Mouse (Mus musculus) gastrocnemius, postnatal 10 days (tissue): ENCODE results near the gene Pi4ka. TPM values are rescaled to one million over a fixed set of nuclear protein-coding genes. Genes with fewer than 3 reads are reported as not detected.
"Not testable (repeated sequence)": the region's sequence is repeated elsewhere in the genome, so short reads cannot be mapped to it uniquely, and the experiment has no call there.

Experiments used
- DNase-seq: peaks from one replicate; pipeline ENCODE4 v3.0.0; 2021; ENCODE audit warnings: mixed read lengths
- total RNA-seq, 2 experiments: library from RNA; stranded (reverse); gene quantifications; 2 replicates each; pipeline ENCODE4 v1.2.3; 2021

The Pi4ka gene
- total RNA-seq, 2 experiments from 2014 or later = 19.5 to 23.9 TPM

- peak; percentile 90 for DNase-seq
Observed at GRCm38 (mm10) chr16:17232794-17233701, 173.1 kb downstream of the Pi4ka start, which contains the start of gene Hic2. TSS of gene Hic2 (plus strand) at chr16:17233572.

- DNase-seq = not testable (repeated sequence)
Observed at GRCm38 (mm10) chr16:17231523-17231922, 174.6 kb downstream of the Pi4ka start.

Other genes with a start within 250 kb of the Pi4ka start
- 100 to 1,000 TPM; 163 to 166 TPM for gene Ube2l3, start 203.7 kb downstream of the Pi4ka start, total RNA-seq
- under 1 TPM; 0.11 to 0.19 TPM for gene Rimbp3, start 197.7 kb downstream of the Pi4ka start, total RNA-seq
- 1 to 10 TPM; 1.7 to 2.1 TPM for gene Hic2, start 172.7 kb downstream of the Pi4ka start, total RNA-seq
- 1 to 10 TPM; 1.9 to 3.0 TPM for gene Tmem191c, start 130.2 kb downstream of the Pi4ka start, total RNA-seq
- 1 to 10 TPM; 1.0 to 1.2 TPM for gene Serpind1, start 74.9 kb downstream of the Pi4ka start, total RNA-seq
- 10 to 100 TPM; 12.0 to 14.3 TPM for gene Snap29, start 328 bp downstream of the Pi4ka start, total RNA-seq
- 10 to 100 TPM; 24.4 to 26.7 TPM for gene Crkl, start 45.7 kb upstream of the Pi4ka start, total RNA-seq
- gene Aifm3, start 83.3 kb upstream of the Pi4ka start, total RNA-seq = under 1 TPM; 0.27 to 0.28 TPM
- gene Lztr1, start 102.4 kb upstream of the Pi4ka start, total RNA-seq = 10 to 100 TPM; 27.1 to 39.5 TPM
- 10 to 100 TPM; 14.7 to 15.0 TPM for gene Thap7, start 124.8 kb upstream of the Pi4ka start, total RNA-seq
- 1 to 10 TPM; 1.4 to 3.7 TPM for gene Lrrc74b, start 154.9 kb upstream of the Pi4ka start, total RNA-seq
- 1 to 10 TPM; 5.4 to 7.3 TPM for gene P2rx6, start 155.6 kb upstream of the Pi4ka start, total RNA-seq
- 1 to 10 TPM; 1.6 to 2.7 TPM for gene Slc7a4, start 176.9 kb upstream of the Pi4ka start, total RNA-seq
- 10 to 100 TPM; 13.6 to 21.6 TPM for gene Smpd4, start 213.0 kb upstream of the Pi4ka start, total RNA-seq
- 1 to 10 TPM; 2.2 to 2.5 TPM for gene Ccdc74a, start 240.2 kb upstream of the Pi4ka start, total RNA-seq